Comparison of ENCODE assay signal across 8 mouse cellular contexts in genomic region chr1:59913869-59914225, GRCm38 (mm10). TPM values are rescaled to one million over a fixed set of nuclear protein-coding genes. Genes with fewer than 3 reads are reported as not detected.
DNase-seq lines count a peak whose midpoint lies in the region; ATAC-seq and TF ChIP-seq lines count a peak whose summit lies in the region.

No protein-coding gene starts in this region.

- peak overlapping the region; percentile 79 for H3K4me2 ChIP-seq in heart, embryonic 13.5 days
- peak overlapping the region; percentile 61 for H3K4me2 ChIP-seq in limb, embryonic 15.5 days
- peak overlapping the region; percentile 71 for H3K4me2 ChIP-seq in myocyte (ENCODE audit: low read depth)

- 5% methylated on average over 12 of the region's 12 CpGs for WGBS in spleen, adult 2 months
- WGBS in heart, embryonic 13.5 days, result 3% methylated on average over 12 of the region's 12 CpGs
- 3% methylated on average over 12 of the region's 12 CpGs for WGBS in limb, embryonic 15.5 days

- H3K9ac ChIP-seq in heart, embryonic 13.5 days, result peak overlapping the region; percentile 96
- H3K9ac ChIP-seq in limb, embryonic 15.5 days, result peak overlapping the region; percentile 87

- peak overlapping the region; percentile 96 for H3ac ChIP-seq in myocyte (ENCODE audit: control insufficient read depth, insufficient read length)

- no peaks in the 10 kb centered on the region for H3K36me3 ChIP-seq in spleen, adult 2 months (ENCODE audit: control insufficient read depth, insufficient read depth, low read length)
- no peaks in the 10 kb centered on the region for H3K36me3 ChIP-seq in heart, embryonic 13.5 days
- H3K36me3 ChIP-seq in limb, embryonic 15.5 days, result no peaks in the 10 kb centered on the region
- no peaks in the 10 kb centered on the region for H3K36me3 ChIP-seq in myocyte (ENCODE audit: control insufficient read depth, insufficient read depth)

- H3K27ac ChIP-seq in spleen, adult 2 months (ENCODE audit: insufficient read depth, low read length), result peak overlapping the region; percentile 97
- peak overlapping the region; percentile 92 for H3K27ac ChIP-seq in heart, embryonic 13.5 days (replicated peaks)
- peak overlapping the region; percentile 93; the same call in 1 of the 2 replicates for H3K27ac ChIP-seq in limb, embryonic 15.5 days

- DNase-seq in spleen, adult 2 months (ENCODE audit: low read depth in 1 of 2, low spot score in 2 of 2), result peak; percentile 34 to 68
- DNase-seq in spleen, adult 12 weeks (ENCODE audit: low spot score), result no peak
- peak; percentile 38 for DNase-seq in c-Kit-positive CD71-positive TER-119-positive erythroid progenitor cells, embryonic 14.5 days (ENCODE audit: low spot score)
- no peak for DNase-seq in adrenal gland, postnatal 14 days
- no peak for DNase-seq in cerebellum, adult 8-10 months

- no peaks in the 10 kb centered on the region; the same call in 1 of the 2 replicates for H3K4me1 ChIP-seq in spleen, adult 2 months (ENCODE audit: control insufficient read depth, insufficient read depth, insufficient read length)
- peaks cover 32% of the 10 kb centered on the region for H3K4me1 ChIP-seq in heart, embryonic 13.5 days
- H3K4me1 ChIP-seq in limb, embryonic 15.5 days, result peaks cover 20% of the 10 kb centered on the region; the same call in 1 of the 2 replicates

- TF ChIP-seq CTCF in spleen, adult 2 months (IDR thresholded peaks at IDR 0.05; ENCODE audit: extremely low read depth, insufficient read depth, insufficient read length, insufficient replicate concordance), result no peak

- peaks cover 36% of the 10 kb centered on the region for H3K79me2 ChIP-seq in myocyte (ENCODE audit: control insufficient read depth, insufficient read depth)

- H3K4me3 ChIP-seq in spleen, adult 2 months (ENCODE audit: extremely low read depth, insufficient read depth, insufficient read length), result peak overlapping the region; percentile 95
- H3K4me3 ChIP-seq in heart, embryonic 13.5 days, result peak overlapping the region; percentile 99
- H3K4me3 ChIP-seq in limb, embryonic 15.5 days, result peak overlapping the region; percentile 100
- H3K4me3 ChIP-seq in myocyte, result peak overlapping the region; percentile 35

- no peaks in the 10 kb centered on the region for H3K27me3 ChIP-seq in spleen, adult 2 months (ENCODE audit: control insufficient read depth, insufficient read depth, low read length)
- no peaks in the 10 kb centered on the region for H3K27me3 ChIP-seq in heart, embryonic 13.5 days (replicated peaks)
- no peaks in the 10 kb centered on the region for H3K27me3 ChIP-seq in limb, embryonic 15.5 days
- H3K27me3 ChIP-seq in myocyte (ENCODE audit: control insufficient read depth, insufficient read depth, insufficient read length), result no peaks in the 10 kb centered on the region

- ATAC-seq in heart, embryonic 13.5 days (ENCODE audit: extremely low read depth, insufficient number of reproducible peaks, low FRiP score, low TSS enrichment), result no peak
- ATAC-seq in limb, embryonic 15.5 days (ENCODE audit: insufficient number of reproducible peaks, low FRiP score, low TSS enrichment, low read depth), result no peak

- no peaks in the 10 kb centered on the region for H3K9me3 ChIP-seq in heart, embryonic 13.5 days
- H3K9me3 ChIP-seq in limb, embryonic 15.5 days, result no peaks in the 10 kb centered on the region

- no peak for TF ChIP-seq POLR2A in spleen, adult 2 months (IDR thresholded peaks at IDR 0.05; ENCODE audit: low read depth, low read length)
- TF ChIP-seq POLR2A in myocyte (IDR thresholded peaks at IDR 0.05; ENCODE audit: insufficient read length, low read depth), result no peak

TF ChIP-seq in myocyte, 11 proteins besides CTCF, POLR2A, EP300 and RAD21:
- TF ChIP-seq E2F4 (IDR thresholded peaks at IDR 0.05; ENCODE audit: insufficient read depth) (no peak), CEBPB (IDR thresholded peaks at IDR 0.05; ENCODE audit: insufficient read depth, poor library complexity, severe bottlenecking) (no peak), USF1 (IDR thresholded peaks at IDR 0.05; ENCODE audit: low read depth) (no peak), MYOG (IDR thresholded peaks at IDR 0.05; ENCODE audit: control insufficient read depth in 1 of 3, insufficient read depth in 1 of 3, insufficient read length in 2 of 3, low read depth in 2 of 3) (no peak), TCF3 (IDR thresholded peaks at IDR 0.05; ENCODE audit: insufficient read length, low read depth) (no peak), MYOD1 (IDR thresholded peaks at IDR 0.05; ENCODE audit: control insufficient read depth in 1 of 3, insufficient read length in 2 of 3, low read depth in 2 of 3) (no peak), TCF12 (IDR thresholded peaks at IDR 0.05; ENCODE audit: insufficient read depth, poor library complexity, severe bottlenecking) (no peak), MAX (IDR thresholded peaks at IDR 0.05; ENCODE audit: low read depth) (no peak), POLR2AphosphoS2 (IDR thresholded peaks at IDR 0.05; ENCODE audit: insufficient read length, low read depth) (no peak), REST (IDR thresholded peaks at IDR 0.05; ENCODE audit: insufficient read depth, insufficient read length) (no peak), SRF (IDR thresholded peaks at IDR 0.05; ENCODE audit: control insufficient read depth, insufficient read length, low read depth) (no peak)
TF ChIP-seq in myocyte: peak in this region for 0.

RNA-seq across cellular contexts. Expression of gene Fam117b, which starts 1.0 kb away (rescaled TPM):
- 9.5 and 13.8 TPM in 2 replicates for polyA plus RNA-seq in spleen, adult 2 months (2012; rRNA removed)
- 3.4 and 3.8 TPM in 2 replicates for polyA plus RNA-seq in heart, embryonic 13.5 days (2015; fragmentation: Nextera tagmentation; extraction: Ambion mirVana)
- 5.6 and 8.3 TPM in 2 replicates for polyA plus RNA-seq in limb, embryonic 15.5 days (2015; fragmentation: Nextera tagmentation; extraction: Ambion mirVana)
- polyA plus RNA-seq in myocyte (2012; fragmentation: generic; extraction: Trizol), result 4.3 TPM
- 36.9 and 43.3 TPM in 2 replicates for total RNA-seq in adrenal gland, postnatal 14 days (2021)

Comparison
In these comparisons a context has a peak if more than half of its experiments do, and no peak if none do; other contexts are left out.
1. DNase-seq: peak in spleen, adult 2 months (2 of 2) and c-Kit-positive CD71-positive TER-119-positive erythroid progenitor cells, embryonic 14.5 days (single experiment); none in spleen, adult 12 weeks (single experiment), adrenal gland, postnatal 14 days (single experiment) and cerebellum, adult 8-10 months (single experiment).
2. H3K4me3 ChIP-seq: peak in every context shown above with its lines; median percentile 100 in limb, embryonic 15.5 days; 99 in heart, embryonic 13.5 days; 95 in spleen, adult 2 months; 35 in myocyte.
3. Peak in every context shown above with its lines, with median percentiles within 50 percentile points of each other: H3K27ac ChIP-seq and H3K4me2 ChIP-seq.